ENCODE assay signal across 8 mouse cellular contexts in the genomic region with DNA sequence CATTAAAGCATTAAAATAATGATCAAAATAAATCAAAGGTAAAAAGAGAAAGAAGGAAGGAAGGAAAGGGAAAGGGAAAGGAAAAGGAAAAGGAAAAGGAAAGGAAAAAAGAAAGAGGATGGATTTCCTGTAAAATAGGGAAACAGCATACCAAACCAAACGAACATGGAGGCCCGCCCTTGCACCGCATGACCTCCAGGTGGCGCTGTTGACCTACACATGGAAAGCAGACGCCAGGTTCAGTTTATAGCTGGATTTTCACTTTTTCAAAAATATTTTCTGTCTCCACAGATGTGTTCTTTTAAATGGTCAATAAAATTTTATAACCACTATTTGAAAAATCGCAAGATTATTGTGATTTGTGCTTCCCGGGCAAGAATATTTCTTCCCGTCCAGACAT.
DNase-seq lines count a peak whose midpoint lies in the region; ATAC-seq lines count a peak whose summit lies in the region.

No protein-coding gene starts in this region.

- no peaks in the 10 kb centered on the region for H3K9me3 ChIP-seq in heart, embryonic 11.5 days (replicated peaks; ENCODE audit: control insufficient read depth, low read length)

- DNase-seq in heart, adult 18-20 months = peak; percentile 32 to 85
- peak; percentile 60 for DNase-seq in Muller cell, postnatal 12 days (ENCODE audit: inconsistent ontology term)
- peak; percentile 34 for DNase-seq in cerebellum, adult 9-11 months
- DNase-seq in gastrocnemius, postnatal 36 days = peak; percentile 63 to 64
- peak; percentile 75 to 95 for DNase-seq in layer of hippocampus, postnatal 25 days (ENCODE audit: extremely low spot score in 1 of 2, low spot score in 1 of 2)
- DNase-seq in splenic B cell, adult 2 months (ENCODE audit: low read depth, low spot score) = peak; percentile 61

- H3K27me3 ChIP-seq in heart, embryonic 11.5 days (ENCODE audit: control insufficient read depth, insufficient read depth, low read length) = no peaks in the 10 kb centered on the region
- H3K27me3 ChIP-seq in splenic B cell, adult 2 months (ENCODE audit: control insufficient read depth, insufficient read depth, low read length, poor library complexity, severe bottlenecking) = no peaks in the 10 kb centered on the region

- H3K4me1 ChIP-seq in heart, embryonic 11.5 days (ENCODE audit: control insufficient read depth, insufficient read depth, low read length) = no peaks in the 10 kb centered on the region

- no peak overlapping the region for H3K27ac ChIP-seq in heart, embryonic 11.5 days (ENCODE audit: low read depth, low read length)

- no peak overlapping the region for H3K9ac ChIP-seq in heart, embryonic 11.5 days (ENCODE audit: low read depth, low read length)

- 26% methylated on average over 8 of the region's 8 CpGs for WGBS in heart, embryonic 11.5 days (ENCODE audit: insufficient replicate concordance)

- no peaks in the 10 kb centered on the region for H3K36me3 ChIP-seq in heart, embryonic 11.5 days (ENCODE audit: control insufficient read depth, insufficient read depth, low read length)
- no peaks in the 10 kb centered on the region for H3K36me3 ChIP-seq in splenic B cell, adult 2 months (ENCODE audit: control insufficient read depth, insufficient read depth, low read length, poor library complexity, severe bottlenecking)

- H3K4me2 ChIP-seq in heart, embryonic 11.5 days = no peak overlapping the region

- intact Hi-C loops in gastrocnemius, postnatal 36 days (cut with DNase I) = loop anchor here (10.0 kb wide), 1 partner anchor 344 kb away; no protein-coding TSS in a partner anchor

- no peak for ATAC-seq in heart, embryonic 11.5 days (replicated peaks; ENCODE audit: insufficient number of reproducible peaks, low FRiP score, low TSS enrichment)
- ATAC-seq in megakaryocyte, adult 5-6 weeks (ENCODE audit: poor library complexity, severe bottlenecking) = peak; percentile 82

- no peak overlapping the region for H3K4me3 ChIP-seq in heart, embryonic 11.5 days (ENCODE audit: low read depth, low read length)

Comparison
In these comparisons a context has a peak if more than half of its experiments do, and no peak if none do; other contexts are left out.
1. DNase-seq: peak in every context shown above with its lines; median percentile 85 in layer of hippocampus, postnatal 25 days; 64 in gastrocnemius, postnatal 36 days; 61 in splenic B cell, adult 2 months; 60 in Muller cell, postnatal 12 days; 58 in heart, adult 18-20 months; 34 in cerebellum, adult 9-11 months.